Mouse (Mus musculus) adrenal gland, postnatal 36 days (tissue): ENCODE measurements around the gene Dlgap4. TPM values are rescaled to one million over a fixed set of nuclear protein-coding genes. Genes with fewer than 3 reads are reported as not detected.
"Not testable (repeated sequence)": the region's sequence is repeated elsewhere in the genome, so short reads cannot be mapped to it uniquely, and the experiment has no call there.

ENCODE experiments used
- DNase-seq, 2 experiments: peaks; one replicate each; pipeline ENCODE4 v3.0.0; 2021; ENCODE audit warnings: mixed read lengths in 1 of 2
- total RNA-seq, 2 experiments: library from RNA; stranded (reverse); gene quantifications; 2 replicates each; pipeline ENCODE4 v1.2.3; 2021

The Dlgap4 gene
- total RNA-seq, 2 experiments from 2014 or later, result 45.4 to 47.3 TPM

DNA sequence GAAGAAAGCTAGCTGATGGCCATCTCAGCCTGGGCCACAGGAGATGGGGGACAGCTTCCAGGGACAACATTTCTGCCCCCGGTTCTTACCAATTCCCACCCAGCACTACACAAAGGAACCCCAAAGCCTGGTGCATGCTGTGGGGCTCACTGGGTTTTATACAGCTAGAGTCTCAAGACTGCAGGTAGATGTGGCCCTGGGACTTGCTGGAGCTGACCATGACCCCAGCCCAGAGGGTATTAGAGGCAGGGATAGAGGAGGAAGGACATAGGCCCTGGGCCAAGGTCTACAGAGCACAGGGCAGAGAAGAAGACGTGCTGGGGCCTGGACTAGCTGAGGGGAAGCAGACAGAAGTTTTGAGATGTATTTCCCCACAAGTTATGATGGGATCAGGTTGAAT lies 163.4 kb downstream of the Dlgap4 start:
- DNase-seq, result no peak

DNA sequence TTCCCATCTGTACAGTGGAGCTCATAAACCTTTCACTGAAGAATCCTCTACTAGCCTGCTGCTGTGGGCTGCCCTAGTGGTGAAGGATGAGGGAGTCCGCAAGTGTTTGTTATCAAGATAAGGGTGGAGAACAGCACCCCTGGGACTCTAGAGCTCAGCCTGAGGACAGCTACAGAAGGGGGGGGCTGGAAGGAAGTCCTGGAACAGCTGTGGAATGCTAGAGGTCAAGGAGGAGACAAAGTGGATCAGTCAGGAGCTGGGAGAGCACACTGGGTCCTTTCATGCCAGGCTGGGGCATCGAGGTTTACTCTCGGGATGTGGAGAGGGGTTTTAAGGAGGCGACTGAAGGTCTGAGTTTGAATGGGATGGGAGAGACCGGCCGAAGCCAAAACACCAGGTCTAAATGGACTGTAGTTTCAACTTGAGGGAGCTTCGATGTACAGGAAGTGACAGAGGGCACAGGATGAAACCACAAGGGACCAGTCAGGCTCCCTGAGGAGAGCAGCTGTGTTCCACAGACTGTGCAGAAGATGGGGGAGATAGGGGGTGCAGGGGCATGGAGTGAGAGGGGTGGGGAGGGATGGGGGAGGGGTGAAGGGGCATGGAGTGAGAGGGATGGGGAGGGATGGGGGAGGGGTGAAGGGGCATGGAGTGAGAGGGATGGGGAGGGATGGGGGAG lies 164.0 kb downstream of the Dlgap4 start:
- DNase-seq, result no peak

DNA sequence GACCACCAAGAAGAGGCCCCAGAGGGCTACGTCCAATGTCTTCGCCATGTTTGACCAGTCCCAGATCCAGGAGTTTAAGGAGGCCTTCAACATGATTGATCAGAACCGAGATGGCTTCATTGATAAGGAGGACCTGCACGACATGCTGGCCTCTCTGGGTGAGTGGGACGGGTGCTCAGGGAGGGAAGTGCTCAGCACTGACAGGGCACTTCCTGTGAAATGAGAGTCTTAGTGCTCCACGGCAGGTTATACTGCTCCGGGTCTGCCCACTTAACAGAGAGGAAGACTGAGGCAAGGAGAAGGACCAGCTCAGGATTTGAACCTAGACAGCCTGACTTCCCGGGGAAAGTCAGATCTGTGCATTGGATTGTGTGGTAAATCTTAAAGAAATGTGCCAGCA lies 165.1 kb downstream of the Dlgap4 start:
- DNase-seq, result no peak

DNA sequence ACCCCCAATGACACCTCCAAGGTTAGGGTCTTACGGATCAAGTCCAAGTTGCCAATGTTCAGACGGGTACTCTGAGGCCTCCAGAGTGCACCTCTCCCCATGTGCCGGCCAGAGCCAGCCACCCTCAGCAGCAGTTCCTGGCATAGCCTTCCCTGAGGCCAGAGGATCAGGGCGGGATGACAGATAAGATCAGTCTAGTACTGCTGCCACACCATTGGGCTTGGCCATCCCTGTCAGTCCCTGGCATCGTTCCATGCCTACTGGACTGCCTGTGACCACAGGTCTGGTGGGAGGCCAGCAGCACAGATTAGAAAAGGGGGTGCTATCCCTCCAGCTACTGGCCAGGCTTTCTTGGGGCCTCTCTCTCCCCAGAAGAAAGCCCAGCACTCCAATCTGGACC lies 165.5 kb downstream of the Dlgap4 start:
- peak; percentile 58 to 61 for DNase-seq

DNA sequence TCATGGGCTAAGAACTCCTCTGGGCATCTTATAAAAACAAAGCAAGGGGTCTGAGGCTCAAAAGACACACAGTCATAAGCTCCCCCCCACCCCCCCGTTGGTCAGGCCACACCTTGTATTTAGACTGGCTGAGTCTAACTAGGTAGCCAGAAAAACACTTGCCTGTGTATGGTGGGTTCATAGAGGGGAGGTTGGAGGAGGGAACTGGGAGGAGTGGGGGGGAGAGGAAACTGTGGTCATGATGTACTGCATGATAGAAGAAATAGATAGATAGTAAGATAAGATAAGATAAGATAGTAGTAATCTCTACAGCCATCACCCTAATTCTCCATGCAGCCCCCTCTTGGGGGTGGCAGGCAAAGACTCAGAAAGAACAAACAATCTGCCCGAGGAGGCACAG lies 166.0 kb downstream of the Dlgap4 start:
- DNase-seq, result no peak

DNA sequence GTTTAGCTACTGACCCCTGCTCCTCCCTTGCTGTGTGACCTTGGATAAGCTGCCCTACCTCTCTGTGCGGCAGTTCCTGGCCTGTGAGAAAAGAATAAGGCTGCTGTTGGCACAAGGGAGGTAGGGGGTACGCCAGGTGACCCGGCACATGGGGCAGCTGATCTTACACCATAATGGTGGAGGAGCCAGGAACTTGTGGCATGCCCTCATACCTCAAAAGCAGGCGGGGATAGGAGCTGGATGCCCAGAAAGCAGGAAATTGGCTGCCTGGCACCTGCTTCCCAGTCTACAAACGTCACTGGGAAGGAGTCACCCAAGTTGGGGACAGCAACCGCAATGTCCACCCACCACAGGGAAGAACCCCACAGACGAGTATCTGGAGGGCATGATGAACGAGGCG lies 166.6 kb downstream of the Dlgap4 start:
- no peak for DNase-seq

DNA sequence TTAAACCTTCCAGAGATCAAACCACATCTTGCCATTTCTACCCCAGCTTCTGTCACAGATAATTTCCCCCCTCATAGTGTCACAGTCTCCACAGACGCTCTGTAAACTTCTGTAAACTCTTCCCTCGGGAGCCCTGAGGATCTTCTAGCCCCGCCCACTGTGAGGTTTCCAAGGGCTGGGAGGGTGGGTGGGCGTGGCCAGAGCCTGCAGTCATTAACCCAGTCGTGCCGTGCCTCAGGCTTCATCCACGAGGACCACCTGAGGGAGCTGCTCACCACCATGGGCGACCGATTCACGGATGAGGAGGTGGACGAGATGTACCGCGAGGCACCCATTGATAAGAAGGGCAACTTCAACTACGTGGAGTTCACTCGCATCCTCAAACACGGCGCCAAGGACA lies 167.2 kb downstream of the Dlgap4 start:
- no peak for DNase-seq

DNA sequence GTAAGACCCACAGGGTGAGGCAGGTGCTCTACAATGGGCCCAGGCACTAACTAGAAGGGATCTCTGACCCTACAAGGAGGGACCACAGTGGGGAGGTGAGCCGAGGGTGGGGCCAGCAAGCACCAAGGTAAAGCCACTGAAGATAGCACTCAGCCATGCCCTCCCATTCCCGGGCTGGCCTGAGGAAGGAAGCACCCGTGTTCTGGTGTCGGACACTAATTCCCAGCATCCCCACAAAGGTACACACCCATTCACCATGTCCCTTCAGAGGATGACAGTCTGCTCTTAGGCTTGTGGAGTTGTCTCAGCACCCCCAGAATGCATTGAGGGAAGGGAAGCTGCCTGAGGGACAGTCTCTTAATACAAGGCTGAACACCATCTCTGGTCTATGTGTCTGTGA lies 167.8 kb downstream of the Dlgap4 start:
- no peak for DNase-seq

DNA sequence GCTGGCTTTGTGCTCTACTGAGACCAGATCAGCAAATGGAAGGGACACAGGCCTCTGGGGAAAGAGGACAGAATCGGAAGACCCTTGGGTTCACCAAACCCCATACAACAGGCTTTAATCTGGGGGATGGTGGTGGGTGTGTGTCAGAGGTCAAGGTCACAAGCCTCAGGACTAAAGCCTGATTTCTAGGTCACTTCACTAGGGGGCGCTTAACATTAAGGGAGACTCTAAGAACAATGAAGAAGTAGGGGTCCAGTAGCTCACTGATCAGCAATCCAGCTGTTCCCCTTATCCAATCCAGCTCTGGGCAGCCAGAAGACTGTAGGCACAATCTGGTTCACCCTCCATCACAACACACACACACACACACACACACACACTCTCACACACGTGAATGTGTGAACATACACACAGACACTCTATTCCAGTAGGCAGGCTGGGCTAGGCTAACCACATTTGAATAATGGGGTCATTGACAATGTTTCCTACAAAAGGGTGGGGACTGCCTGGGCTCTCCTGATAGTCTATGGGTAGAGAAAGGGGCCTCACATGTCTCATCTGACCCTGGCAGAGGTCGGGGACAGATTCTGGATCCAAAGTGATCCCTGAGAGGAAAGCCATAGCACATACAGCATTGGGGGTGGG lies 168.5 kb downstream of the Dlgap4 start:
- no peak for DNase-seq

DNA sequence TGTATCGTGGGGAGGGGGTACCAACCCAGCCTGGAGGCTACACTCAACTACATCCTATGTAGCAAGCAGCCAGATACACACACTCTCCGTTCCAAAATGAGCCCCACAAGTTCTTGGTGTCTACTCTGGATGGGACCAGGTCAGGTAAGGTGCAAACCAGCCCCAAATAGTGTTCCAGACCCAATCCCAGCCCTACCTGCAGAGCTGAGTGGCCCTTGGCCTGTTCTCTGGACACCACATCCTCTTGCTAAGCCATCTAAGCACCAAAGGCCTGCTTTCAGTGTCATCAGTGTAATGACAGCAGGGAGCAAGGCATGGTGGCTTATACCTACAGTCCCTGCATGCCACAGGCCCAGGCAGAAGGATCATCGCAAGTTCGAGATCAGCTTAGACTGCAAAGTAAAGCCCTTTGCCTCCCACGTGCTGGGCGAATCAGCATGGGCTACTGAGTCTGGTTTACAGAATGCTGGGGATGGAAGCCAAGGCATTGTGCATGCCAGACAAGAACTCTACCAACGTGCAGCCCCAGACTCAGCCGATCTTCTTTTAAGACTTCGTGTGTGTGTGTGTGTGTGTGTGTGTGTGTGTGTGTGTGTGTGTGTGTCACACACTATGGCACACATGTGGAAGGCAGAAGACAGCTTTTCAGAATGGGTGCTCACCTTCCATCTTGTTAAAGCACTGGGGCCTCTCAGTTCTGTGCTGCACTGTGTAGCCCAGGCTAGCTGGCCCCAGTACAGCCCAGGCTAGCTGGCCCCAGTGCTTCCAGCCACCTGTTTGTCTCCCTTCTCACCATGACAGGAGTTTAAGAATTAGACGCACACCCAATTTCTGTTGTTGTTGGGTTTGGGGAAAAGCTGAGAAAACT lies 169.2 kb downstream of the Dlgap4 start:
- DNase-seq, result no peak

DNA sequence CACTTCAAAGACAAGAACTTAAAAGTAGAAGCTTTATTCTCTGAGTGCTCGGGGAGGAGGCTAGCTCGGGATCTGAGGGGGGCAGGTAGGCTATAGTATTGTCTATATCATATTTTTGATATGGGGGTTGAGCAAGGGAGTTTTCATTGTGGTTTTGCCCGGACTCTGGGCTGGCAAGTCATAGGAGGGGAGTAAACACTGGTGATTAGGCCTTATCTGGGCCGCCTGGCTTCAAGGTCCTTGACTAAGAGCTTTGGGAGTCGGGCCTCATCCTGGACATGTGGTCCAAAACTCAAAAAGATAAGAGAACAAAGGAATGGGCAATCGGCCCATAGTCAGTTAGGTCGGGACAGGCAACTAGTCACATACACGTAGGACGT lies 169.8 kb downstream of the Dlgap4 start:
- peak; percentile 67 to 68 for DNase-seq

DNA sequence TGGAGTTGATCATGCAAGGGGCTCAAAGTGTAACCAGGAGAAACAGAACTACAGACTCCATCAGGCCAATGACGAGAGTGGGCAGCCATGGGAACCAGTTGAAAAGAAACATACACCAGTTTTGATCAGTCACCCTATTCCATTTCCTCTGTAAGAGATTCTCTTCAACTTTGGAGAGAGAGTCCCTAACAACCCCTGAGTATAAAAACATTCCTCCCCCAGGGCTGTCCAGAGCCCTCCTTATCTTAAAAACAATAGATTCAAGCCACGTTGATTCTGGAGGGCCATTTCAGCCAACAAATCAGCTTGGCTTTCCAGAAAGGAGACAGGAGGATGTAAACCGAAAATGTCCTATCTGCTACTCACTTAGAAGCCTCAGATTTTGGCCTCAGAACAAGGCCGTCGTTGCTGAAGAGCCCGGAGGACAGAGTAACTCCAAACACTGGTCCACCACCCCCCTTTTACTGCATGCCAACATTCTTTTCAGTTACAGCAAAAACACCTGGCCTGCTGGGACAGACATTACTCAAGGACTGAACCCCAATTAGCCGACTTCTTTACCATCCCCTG lies 170.6 kb downstream of the Dlgap4 start:
- no peak for DNase-seq

DNA sequence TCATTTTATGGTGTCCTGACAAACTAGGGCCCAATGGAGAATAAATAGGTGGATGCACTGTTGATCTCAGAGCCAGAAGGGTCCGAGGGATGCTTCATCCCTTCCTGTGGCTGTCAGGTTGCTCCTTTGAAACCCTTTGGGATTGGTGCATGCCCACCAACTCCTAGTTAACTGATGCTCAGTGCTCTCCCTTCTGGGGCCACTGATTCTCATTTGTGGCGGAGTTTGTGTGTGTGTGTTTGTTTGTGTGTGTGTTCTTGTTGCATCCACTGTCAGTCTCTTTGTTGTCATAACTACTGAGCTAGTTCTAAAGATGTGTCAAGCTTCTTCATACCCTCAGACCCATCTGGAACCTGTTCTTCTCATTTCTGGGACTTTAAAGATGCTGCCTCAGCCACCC lies 171.4 kb downstream of the Dlgap4 start:
- DNase-seq, result no peak

DNA sequence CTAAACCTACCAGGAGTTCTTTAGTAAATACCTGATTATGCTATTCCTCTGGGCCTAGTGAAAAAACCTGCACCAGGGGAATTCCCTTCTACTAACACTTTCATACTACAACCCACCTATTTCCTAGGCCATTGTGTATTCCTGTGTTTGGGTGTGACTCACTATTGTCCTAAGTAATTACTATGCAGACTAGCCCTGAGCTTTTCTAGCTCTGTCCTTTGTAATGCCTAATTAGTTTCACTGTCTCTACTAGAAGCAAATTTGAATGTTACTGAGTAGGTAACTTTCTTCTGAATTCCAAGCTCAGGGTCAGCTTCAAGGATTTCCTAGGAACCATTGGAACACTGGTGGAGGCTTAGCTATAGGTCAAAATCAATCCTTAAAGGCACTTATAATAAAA lies 172.9 kb downstream of the Dlgap4 start:
- not testable (repeated sequence) for DNase-seq

DNA sequence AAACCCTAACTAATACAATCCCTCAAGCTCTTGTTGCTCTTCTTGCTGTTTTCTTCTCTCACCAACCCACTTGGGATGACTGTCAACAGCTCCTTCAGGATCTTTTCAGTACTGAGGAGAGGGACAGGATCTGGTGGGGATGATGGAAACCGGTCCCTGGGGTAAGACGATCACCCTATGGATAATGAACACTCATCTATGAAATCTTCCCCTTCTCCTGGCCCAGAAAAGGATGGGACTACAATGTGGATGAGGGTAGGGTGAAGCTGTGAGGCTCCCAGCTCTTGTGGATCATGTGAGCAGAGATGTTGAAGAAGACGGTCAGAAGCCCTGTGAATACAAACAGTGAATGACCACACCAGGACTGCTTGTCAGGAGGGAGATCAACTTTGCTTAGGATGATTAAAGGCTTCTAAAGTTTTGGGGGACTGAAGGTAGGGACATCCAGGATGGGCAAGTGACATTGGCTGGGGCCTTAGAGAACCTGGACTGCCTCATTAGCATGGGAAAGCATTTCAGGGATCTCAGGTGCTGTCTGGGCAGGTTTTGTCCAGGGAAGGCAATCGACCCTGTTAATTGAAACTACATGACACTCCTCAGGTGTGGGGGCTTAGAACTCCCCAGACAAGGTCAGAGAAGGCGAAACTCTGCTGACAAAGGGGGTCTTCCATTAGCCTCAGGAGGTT lies 173.7 kb downstream of the Dlgap4 start:
- no peak for DNase-seq

DNA sequence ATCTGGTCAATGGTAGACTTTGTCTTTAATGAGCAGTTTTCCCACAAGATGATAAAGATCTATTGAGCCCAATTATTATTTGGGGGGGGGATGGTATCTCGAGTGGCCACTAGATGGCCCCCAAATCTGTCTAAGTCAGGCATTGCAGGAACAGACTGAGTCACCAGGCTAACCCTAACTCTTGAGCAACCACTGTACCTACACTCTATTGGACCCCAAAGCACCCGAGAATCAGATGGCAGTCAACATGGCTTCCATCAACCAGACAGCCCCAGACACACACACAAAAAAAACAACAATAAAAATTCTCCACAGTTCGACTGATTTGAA lies 174.2 kb downstream of the Dlgap4 start:
- DNase-seq, result peak in 1 of 2 experiments; percentile 33

DNA sequence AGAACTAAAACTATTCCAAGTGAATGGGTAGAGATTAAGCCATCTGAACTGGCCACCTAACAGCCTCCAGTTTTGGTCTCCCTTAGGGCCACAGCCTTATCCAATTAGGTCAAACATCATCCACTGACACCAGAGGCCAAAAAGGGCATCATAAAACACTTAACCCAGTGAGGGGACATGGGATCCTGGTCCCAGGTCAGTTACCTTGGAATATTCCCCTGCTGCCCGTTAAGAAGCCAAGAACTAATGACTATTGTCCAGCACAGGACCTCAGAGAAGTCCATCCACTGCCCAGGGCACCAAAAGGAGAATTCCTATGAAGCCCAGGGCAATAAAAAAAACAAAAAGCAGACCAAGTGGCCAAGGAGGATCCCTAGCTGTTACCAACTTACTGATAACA lies 175.3 kb downstream of the Dlgap4 start:
- DNase-seq, result no peak

DNA sequence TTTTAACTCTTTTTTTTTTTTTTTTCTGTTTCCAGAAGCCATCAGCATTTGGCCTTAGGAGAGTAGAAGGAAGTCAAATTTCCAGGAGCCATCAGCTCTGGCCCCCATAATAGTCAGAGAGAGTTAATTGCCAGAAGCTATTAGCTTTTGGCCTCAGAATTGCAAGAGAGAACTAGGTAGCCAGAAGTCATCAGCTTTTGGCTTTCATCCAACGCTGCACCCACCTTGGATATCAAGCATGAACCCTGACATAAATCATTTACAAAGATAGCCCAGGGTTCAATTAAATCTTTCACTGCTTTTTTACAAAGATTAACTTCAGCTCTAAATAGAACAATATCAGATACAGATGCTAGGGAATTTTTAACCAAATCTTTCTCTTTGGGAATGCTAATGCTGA lies 185.0 kb downstream of the Dlgap4 start:
- DNase-seq, result no peak

DNA sequence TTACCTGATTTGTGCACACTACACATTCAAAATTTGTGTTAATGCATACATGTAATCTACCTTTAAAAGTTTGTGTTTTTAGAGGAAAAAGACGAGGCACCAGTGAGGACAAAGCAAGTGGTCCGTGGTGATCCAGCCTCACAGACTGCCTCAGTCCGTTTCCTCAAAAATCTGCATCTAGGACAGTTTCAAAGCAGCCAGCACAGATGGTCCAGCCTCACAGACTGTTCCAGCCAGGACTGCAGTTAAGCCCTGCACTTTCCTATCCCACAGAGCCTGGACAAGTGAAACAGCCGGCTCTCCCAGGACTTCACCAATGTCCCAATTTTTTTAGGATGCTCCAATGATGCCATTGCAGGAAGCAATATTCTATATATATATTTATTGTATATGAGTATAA lies 187.5 kb downstream of the Dlgap4 start:
- no peak for DNase-seq

DNA sequence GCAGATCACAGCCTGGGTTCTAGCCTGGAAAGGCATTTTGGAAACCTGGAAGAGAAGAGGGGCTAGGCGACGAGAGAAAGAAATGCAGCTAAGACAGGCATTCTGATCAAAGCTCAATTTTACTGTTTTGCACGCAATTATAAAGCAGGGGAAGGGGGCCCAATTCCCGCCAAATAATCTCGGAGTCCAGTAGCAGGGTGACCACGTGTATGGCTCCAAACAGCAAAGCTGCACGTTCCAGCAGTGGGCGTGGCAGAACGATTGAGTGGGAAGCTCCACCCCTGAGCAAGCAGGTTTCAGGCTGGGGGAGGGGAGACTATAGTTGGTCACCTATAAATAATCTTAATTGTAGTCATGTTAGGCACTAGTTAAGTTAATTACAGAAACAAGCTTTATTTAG lies 188.6 kb downstream of the Dlgap4 start:
- DNase-seq, result not testable (repeated sequence)

DNA sequence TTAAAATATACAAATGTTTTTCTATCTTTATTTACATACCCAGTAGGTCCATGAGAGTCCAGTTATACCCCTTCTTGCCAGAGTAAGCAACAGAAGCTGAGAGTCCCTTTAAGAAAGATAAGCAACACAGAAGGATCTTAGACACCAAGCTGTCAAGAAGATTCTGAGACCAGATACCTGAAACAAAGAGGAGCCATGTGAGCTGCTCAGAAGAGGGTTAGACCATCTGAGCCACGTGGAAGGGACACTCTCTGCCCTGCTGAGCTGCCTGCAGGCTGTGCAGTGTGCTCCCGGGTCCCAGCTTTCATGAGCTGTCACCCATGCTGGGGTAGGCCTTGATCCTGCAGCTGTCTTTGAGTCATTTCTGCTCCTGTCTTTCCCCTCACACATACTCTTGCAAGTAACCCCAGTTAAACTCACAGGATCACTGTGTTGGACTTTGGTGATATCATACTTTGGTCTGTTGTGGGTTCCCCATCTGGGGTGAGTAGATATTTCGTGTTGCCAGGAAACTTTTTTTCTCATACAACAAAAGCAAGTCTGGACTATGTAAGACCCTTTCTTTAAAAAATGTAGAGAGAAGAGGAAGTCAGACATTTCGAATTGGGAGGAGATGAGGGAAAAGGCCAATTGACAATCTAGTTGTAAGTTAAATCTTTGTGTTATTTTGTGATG lies 190.3 kb downstream of the Dlgap4 start:
- DNase-seq, result no peak

DNA sequence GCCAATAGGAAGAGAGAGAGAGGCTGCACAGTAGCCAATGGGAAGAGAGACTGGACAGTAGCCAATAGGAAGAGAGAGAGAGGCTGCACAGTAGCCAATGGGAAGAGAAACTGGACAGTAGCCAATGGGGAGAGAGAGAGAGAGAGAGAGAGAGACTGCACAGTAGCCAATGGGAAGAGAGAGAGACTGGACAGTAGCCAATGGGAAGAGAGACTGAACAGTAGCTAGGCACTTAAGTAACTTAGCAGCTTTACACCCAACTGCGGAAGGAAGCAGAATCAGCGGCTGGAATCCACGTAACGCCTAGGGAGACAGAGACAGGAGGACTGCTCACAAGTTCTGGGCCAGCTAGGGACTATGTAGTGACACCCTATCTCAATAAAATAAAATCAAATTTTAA lies 191.1 kb downstream of the Dlgap4 start:
- DNase-seq, result no peak
